Mouse (Mus musculus): Measurements from ENCODE around the gene Ppp1r14a. TPM values are rescaled to one million over a fixed set of nuclear protein-coding genes. Genes with fewer than 3 reads are reported as not detected.

The Ppp1r14a gene
- total RNA-seq, 1 experiment from 2014 or later: not detected

DNA sequence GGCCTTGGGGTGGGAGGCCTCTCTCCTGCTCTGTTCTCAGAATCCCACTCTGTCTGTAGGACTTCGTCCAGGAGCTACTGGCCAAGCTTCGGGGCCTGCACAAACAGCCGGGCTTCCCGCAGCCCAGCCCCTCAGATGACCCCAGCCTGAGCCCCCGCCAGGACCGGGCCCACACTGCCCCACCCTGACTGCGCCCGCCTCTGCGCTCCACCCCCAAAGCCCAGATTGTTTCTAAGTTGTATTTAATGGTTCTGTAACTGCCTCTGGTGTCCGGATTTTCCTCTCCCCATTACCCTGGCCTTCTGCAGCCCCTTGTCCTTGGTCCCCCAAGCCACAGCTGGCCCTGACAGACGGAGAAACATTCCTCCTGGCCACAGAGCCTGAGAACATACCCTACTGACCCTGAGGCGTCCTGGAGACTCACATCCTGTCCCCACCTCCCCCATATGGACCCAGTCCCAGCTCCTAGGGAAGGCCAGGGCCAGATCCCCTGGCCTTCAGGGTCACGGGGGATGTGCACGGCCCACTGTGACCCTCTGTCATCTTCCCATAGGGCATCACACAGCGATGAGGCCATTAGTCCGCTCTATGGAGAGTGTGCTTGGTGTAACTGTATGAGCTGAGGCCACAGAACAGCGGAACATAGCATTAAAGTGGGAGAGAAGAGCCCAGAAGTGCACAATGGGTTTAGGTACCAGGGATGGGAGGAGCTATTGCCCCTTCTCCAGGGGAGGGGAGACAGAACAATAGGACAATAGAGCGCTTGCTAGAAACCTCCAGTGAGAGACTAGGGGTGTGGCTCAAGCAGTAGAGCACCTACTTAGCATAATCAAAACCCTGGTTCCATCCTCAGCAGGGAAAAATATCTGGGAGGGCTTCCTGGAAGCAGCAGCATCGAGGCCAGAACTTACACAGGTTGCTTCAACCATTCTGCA is 4.3 kb downstream of the Ppp1r14a start:
- no peak for ATAC-seq (replicated peaks in 1 of 2; ENCODE audit: insufficient read depth in 1 of 2, low FRiP score in 2 of 2, low TSS enrichment in 1 of 2, low read depth in 1 of 2, poor library complexity in 2 of 2, severe bottlenecking in 2 of 2)

DNA sequence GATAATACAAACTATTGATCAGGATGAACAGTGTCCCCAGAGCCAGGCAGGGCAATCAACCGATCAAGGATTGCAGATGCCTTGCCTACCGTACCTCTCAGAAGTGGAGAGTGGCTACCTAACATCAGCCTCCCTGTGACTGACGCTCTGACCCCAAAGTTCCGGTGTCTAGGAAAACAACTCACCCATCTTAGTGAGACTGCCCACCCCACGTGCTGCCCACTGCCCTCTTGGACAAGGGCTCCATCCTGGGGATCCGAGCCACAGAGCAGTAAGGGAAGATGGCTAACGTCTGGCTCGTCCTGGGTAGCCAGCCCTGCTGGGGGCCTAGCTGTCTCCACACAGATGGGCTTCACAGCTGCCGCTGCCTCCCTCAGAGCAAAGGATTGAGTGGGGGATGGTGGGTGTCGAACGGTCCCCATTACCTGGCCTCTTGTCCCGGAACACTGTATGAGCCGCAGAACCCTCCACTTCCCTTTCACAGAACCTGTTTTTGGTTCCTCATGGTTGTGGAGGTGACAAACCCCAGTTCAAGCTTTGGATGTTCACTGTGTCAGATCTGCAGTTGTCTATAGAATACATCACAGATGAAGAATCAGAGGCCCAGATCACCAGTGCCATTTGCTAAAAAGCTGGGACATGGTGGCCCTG is 5.1 kb downstream of the Ppp1r14a start:
- peak; percentile 23 to 31; a peak in 2 of 4 replicates for ATAC-seq (replicated peaks in 1 of 2; ENCODE audit: insufficient read depth in 1 of 2, low FRiP score in 2 of 2, low TSS enrichment in 1 of 2, low read depth in 1 of 2, poor library complexity in 2 of 2, severe bottlenecking in 2 of 2)

DNA sequence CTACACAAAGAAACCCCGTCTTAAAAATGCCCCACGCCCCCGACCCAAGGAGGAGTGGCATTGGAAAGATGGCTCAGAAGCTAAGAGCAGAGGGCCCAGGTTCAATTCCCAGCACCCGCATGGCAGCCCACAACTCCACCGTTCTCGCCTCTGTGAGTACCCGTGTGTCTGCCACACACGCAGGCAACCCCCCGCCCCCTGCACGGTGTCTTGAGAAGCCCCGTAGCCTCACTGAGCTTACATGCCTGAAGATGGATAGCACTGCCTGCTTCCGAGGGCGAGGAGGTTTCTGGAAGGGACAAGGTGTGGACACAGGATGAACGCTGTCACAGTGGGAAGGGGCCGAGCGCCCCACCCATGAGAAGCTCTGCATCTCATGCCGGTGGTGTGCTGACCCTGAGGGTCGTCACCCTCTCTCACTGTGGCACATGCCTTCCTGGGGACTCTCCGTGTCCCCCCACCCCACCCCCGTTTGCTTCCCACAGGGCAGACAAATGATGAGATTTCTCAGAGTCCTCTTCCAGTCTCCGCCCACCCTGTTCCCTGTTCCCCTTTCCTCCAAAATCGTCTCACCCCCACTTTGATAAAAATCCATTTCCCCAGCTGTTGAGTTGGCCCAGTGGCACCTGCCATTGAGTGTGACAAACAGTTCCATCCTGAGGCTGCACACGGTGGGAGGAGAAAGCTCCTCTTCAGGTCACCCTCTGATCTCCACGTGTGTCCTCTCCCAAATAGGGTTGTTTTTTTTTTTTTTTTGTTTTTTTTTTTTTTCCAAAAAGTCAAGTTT is 6.9 kb downstream of the Ppp1r14a start:
- no peak for ATAC-seq (replicated peaks in 1 of 2; ENCODE audit: insufficient read depth in 1 of 2, low FRiP score in 2 of 2, low TSS enrichment in 1 of 2, low read depth in 1 of 2, poor library complexity in 2 of 2, severe bottlenecking in 2 of 2)

DNA sequence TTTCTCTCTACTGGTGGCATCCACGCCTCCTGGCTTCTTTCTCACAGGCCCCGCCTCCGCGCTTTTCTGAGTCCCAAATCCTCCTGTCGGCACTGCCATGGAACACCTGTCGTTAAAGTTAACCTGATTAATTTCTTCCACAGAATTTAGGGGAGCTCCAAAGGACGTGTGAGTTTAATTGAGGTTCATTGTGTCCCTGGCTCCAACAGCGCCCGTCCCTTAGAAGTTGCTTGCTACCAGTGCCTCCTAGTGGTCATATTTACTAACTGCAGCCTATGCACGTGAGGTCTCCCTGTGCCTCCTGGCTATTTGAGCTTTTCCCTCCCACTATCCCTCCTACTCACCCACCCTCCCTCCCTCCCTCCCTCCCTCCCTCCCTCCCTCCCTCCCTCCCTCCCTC is 7.9 kb downstream of the Ppp1r14a start:
- ATAC-seq (replicated peaks in 1 of 2; ENCODE audit: insufficient read depth in 1 of 2, low FRiP score in 2 of 2, low TSS enrichment in 1 of 2, low read depth in 1 of 2, poor library complexity in 2 of 2, severe bottlenecking in 2 of 2): peak; percentile 68 to 72; a peak in 3 of 4 replicates

DNA sequence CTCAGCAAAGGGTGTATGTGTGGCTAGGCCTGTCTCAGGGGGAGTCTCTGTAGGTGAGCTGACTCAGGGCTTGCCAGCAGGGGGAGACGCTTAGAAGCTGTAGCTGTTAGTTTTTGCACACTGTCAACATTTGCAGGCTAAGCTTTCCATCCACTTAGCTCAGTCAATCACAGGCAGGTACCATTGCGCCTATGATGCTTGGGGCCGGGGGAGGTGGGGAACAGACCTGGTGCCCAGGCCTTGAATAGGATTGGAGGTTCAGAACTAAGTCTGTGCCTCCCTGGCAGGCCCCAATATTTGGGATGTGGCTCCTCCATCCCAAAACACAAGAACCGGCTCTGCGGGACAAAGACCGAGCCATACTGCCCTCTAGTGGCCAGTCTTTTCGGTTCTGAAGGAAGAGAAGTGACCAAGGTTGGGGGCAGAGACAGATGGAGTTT is 12.0 kb downstream of the Ppp1r14a start:
- peak; percentile 26 to 40; a peak in 3 of 4 replicates for ATAC-seq (replicated peaks in 1 of 2; ENCODE audit: insufficient read depth in 1 of 2, low FRiP score in 2 of 2, low TSS enrichment in 1 of 2, low read depth in 1 of 2, poor library complexity in 2 of 2, severe bottlenecking in 2 of 2)

DNA sequence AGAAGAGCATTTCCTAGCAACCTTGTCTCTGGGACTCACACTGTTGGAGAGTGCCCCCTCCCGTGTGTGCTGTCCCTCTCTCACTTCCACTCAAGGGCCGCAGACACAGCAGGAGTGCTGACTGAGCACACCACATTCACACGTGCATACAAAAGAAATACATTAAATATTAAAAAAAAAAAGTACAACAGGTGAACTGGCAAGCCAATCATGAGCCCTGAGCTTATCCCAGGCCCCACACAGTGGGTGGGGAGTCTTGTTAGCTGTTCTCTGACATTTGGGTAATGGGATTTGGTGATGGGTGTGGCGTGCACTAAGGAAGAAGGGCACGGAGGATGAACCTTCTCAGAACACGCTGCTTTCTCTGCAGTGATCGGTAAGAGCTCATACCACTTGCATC is 13.5 kb downstream of the Ppp1r14a start:
- no peak for ATAC-seq (replicated peaks in 1 of 2; ENCODE audit: insufficient read depth in 1 of 2, low FRiP score in 2 of 2, low TSS enrichment in 1 of 2, low read depth in 1 of 2, poor library complexity in 2 of 2, severe bottlenecking in 2 of 2)

DNA sequence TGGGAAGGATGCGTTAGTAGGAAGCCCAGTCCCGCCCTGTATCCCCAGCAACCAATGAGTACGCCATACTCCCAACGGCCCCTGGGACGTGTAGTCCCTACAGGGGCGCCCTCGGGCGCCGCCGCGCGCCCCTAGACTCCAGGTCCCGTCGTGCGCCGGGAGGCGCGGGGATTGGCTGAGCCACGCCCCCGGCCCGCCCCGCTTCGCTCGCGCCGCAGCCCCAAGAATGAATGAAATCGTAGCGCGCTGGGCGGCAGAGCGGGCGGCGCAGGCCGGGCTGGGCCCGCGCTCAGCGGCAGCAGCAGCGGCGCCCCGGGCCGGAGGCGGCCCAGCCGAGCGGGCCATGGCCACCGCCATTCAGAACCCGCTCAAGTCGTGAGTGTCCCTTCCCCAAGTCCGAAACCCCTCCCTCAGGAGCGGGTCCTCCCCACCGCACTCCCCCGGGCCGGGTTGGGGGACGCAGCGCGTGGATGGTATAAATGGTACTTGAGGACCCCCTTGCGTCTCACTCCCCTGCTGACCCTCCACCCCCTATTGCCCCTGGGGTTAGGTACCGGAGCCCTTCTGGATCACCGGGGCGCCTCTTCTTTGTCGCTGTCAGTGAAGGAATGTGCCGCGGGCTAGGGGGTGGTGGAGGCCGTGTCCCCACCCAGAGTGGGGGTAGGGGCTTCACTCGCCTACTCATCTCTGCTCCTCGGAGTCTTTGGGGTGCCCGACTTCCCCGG is 14.8 kb downstream of the Ppp1r14a start, which contains the start of gene Dpf1:
Gene Dpf1 (plus strand): TSS at position 214 of the 725 bp plus-strand sequence.
- ATAC-seq (replicated peaks in 1 of 2; ENCODE audit: insufficient read depth in 1 of 2, low FRiP score in 2 of 2, low TSS enrichment in 1 of 2, low read depth in 1 of 2, poor library complexity in 2 of 2, severe bottlenecking in 2 of 2): peak; percentile 39 to 54

DNA sequence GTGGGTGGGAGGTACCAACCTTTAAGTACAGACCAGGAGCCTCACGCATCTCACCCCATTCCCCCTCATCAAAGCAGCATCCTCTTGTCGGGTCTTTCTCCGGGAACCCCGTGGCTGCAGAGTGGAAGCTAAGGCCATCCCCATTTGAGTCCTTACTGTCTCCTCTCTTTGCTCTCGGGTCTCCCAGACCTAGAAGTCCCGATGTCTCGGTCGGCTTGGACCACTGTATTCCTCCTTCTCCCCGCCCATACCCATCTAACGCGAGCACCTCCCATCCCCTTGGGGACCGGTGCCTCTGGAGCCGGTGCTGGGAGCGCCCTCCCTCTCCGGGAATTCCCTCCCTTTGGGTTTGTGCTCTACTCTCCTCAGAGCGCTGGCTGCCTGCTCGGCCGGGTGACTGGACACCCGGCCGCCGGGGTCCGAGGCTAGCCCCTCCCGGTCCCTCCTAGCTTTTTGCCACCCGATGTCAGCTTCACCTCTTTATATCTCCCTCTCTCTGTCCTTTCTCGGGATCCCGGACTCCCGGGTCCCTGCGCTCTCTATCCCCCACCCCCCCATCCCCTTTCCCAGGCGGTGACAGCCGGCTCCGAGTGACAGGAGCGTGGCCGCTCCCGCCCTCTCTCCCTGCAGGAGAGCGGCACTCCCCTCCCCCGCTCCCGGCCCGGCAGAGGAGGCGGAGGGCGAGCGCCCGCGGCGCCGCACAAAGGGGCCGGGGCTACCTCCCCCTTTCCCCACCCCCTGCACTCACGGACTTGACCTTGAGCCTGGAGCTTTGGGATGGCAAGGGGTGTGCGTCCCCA is 15.6 kb downstream of the Ppp1r14a start:
- no peak for ATAC-seq (replicated peaks in 1 of 2; ENCODE audit: insufficient read depth in 1 of 2, low FRiP score in 2 of 2, low TSS enrichment in 1 of 2, low read depth in 1 of 2, poor library complexity in 2 of 2, severe bottlenecking in 2 of 2)

DNA sequence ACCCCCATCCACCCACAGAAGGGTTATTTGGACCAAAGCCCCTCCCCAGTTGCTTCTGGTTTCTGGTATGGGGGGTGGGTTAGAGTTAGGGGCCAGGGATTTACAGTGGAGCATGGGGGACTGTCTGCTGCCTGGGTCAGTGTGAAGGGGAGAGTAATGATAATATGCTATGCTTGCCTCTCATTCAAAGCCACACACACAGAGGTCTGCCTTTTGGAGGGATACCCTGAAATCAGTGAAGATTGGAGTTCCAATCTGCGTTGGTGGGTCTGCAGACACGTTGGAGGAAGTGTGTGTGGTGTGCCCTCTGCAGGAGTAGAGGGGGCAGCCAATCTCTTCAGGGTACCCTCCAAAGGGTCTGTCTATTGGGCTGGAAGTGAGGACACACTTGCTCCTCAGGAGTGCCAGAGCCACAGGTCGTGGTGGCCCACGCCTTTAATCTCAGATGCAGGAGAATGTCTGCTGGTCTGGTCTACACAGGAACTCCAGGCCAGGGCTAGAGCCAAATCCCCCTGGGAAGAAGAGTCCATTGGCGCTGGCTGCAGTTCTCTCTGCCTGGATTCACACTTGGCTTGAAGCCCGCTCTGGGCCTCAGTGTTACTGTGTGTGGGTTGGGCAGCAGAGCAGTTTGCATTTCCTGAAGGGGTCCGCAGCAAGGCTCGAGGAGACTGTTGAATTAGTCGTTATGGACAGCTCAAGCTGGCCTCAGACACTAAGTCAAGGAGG is 16.3 kb downstream of the Ppp1r14a start:
- ATAC-seq (replicated peaks in 1 of 2; ENCODE audit: insufficient read depth in 1 of 2, low FRiP score in 2 of 2, low TSS enrichment in 1 of 2, low read depth in 1 of 2, poor library complexity in 2 of 2, severe bottlenecking in 2 of 2): no peak

DNA sequence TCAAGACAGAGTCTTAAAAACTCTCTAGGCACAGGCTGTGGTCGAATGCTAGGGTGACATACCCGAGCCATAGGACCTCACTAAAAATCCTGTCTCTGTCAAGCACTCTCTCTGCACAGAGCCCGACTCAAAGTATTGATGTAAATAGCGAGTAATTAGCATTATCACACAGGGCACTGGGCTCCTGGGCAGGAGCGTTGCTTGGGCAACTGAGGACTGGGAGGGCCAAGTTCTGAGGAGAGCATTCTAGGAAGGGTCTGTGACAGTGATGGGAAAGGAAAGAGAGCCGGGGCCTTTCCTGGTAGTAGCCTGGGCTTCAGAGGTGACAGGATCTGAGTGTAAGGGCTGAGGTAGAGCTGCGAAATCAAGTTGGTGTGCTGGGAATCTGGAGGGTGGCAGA is 17.0 kb downstream of the Ppp1r14a start:
- no peak for ATAC-seq (replicated peaks in 1 of 2; ENCODE audit: insufficient read depth in 1 of 2, low FRiP score in 2 of 2, low TSS enrichment in 1 of 2, low read depth in 1 of 2, poor library complexity in 2 of 2, severe bottlenecking in 2 of 2)

DNA sequence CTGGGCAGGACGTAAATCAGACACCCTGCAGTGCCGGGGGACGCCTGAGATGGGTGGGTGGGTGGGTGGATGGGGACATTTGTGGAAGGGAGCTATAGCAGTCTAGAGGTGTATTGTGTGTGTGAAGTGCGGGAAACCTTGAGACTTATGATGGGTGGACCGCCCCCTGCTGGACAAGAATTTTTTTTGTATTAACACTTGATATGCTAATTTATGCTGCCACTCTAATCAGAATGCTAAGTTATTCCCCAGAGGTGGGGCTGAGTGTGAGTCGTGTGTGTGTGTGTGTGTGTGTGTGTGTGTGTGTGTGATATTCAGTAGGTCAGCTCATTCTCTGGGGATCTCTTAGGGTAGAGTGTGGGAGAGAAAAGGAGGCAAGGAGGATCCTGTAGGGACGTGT is 17.5 kb downstream of the Ppp1r14a start:
- no peak for ATAC-seq (replicated peaks in 1 of 2; ENCODE audit: insufficient read depth in 1 of 2, low FRiP score in 2 of 2, low TSS enrichment in 1 of 2, low read depth in 1 of 2, poor library complexity in 2 of 2, severe bottlenecking in 2 of 2)

DNA sequence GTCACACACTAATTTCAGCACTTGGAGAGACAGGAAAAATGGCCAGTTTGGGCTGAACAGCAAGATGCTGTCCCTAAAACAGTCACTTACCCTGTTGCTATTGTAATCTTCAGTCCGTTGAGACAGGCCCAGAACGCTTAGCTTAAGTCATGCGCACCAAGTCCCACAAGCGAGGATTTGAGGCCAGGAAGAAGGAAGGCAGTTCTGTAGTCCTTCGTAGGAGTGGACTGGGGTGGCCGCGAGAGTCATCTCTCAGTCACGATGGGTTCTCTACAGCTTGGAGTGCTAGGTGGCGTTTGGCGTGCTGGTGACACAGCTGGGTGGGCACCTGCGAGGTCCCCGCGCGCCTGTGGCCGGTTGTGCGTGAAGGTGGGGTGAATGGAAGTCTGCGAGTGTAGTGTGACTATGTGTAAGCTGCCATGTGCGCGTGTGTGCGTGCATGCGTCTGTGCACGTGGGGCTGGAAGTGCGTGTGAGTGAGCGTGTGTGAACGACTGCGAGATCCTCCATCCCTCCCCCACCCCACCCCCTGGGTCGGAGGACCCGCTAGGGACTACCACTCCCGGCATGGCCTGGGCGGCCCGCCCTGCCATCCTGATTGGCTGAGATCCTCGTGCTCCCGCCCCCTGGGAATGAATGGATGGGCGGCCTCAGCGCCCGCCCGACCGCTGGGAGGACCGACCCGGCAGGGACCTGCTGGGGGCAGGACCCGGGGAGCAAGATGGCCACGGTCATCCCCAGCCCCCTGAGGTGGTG is 18.4 kb downstream of the Ppp1r14a start:
- peak; percentile 67 to 76 for ATAC-seq (replicated peaks in 1 of 2; ENCODE audit: insufficient read depth in 1 of 2, low FRiP score in 2 of 2, low TSS enrichment in 1 of 2, low read depth in 1 of 2, poor library complexity in 2 of 2, severe bottlenecking in 2 of 2)

DNA sequence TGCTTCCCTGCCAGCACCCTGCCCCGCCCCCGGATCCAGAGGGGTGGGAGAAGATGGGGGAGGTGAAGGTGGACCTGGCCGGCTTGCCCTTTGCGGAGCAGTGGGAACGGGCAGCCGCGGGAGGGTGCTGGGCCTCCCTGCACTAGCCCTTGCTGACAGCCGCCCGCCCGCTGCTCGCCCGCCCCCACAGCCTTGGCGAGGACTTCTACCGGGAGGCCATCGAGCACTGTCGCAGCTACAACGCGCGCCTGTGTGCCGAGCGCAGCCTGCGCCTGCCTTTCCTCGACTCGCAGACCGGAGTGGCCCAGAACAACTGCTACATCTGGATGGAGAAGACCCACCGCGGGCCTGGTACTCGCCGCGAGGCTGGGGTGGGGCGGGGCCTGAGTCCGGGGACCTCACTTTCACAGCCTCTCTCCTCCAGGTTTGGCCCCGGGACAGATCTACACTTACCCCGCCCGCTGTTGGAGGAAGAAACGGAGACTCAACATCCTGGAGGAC is 20.2 kb downstream of the Ppp1r14a start:
- ATAC-seq (replicated peaks in 1 of 2; ENCODE audit: insufficient read depth in 1 of 2, low FRiP score in 2 of 2, low TSS enrichment in 1 of 2, low read depth in 1 of 2, poor library complexity in 2 of 2, severe bottlenecking in 2 of 2): peak; percentile 11 to 13; a peak in 1 of 4 replicates

DNA sequence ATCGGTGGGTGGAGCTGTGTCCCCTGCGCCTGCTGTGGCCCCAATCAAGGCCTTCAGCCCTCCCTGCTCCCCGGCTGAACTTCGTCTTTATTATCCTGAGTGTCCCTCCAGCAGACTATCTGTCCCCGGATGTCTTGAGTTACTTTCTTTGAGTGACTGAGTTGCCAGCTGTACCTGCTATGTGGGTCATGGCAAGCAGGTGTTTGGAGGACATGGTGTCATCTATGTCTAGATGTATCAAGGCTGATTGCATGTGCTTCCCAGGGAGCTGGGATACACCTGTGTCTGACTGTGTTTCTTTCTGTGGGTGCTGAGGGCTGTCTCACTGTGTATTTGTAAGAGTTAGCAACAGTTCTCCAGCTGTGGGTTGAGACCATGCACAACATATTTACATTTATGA is 20.6 kb downstream of the Ppp1r14a start:
- ATAC-seq (replicated peaks in 1 of 2; ENCODE audit: insufficient read depth in 1 of 2, low FRiP score in 2 of 2, low TSS enrichment in 1 of 2, low read depth in 1 of 2, poor library complexity in 2 of 2, severe bottlenecking in 2 of 2): no peak

DNA sequence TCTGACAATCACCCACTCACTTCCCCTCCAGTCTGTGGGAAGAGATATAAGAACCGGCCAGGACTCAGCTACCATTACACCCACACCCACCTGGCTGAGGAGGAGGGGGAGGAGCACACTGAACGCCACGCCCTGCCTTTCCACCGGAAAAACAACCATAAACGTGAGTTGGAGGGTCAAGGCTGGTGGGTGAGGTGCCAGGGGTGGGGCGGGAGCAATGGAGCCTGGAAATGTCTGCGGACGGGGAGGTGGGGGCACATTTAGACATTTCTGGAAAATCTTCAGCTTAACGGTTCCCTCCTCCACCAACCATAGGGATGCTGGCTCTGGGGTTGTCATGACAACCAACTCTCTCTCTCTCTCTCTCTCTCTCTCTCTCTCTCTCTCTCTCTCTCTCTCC is 23.9 kb downstream of the Ppp1r14a start:
- no peak for ATAC-seq (replicated peaks in 1 of 2; ENCODE audit: insufficient read depth in 1 of 2, low FRiP score in 2 of 2, low TSS enrichment in 1 of 2, low read depth in 1 of 2, poor library complexity in 2 of 2, severe bottlenecking in 2 of 2)

Measured in hematopoietic stem cell, adult 5-6 weeks (primary cell).